Mouse (Mus musculus) splenic B cell, adult 2 months (primary cell): ENCODE results near the gene Gucy1a1.

Source experiments
- DNase-seq: peaks from one replicate; pipeline ENCODE4 v3.0.0-alpha.2; 2011; ENCODE audit warnings: low read depth, low spot score
- H3K27me3 ChIP-seq: 2 replicates; pipeline ENCODE4 v1.6.1; 2012; ENCODE audit warnings: mild to moderate bottlenecking, low read length, moderate library complexity, mixed read lengths; ENCODE audit not compliant: control insufficient read depth, poor library complexity, insufficient read depth, severe bottlenecking
- H3K36me3 ChIP-seq: 2 replicates; pipeline ENCODE4 v1.6.1; 2012; ENCODE audit warnings: mild to moderate bottlenecking, low read length, moderate library complexity, mixed read lengths; ENCODE audit not compliant: control insufficient read depth, poor library complexity, insufficient read depth, severe bottlenecking

Gucy1a1 gene

GRCm38 (mm10) chr3:82124567-82124966 is 21.0 kb downstream of the Gucy1a1 start:
- H3K27me3 ChIP-seq, result no peaks in the 10 kb centered on the region
- DNase-seq, result no peak
- no peaks in the 10 kb centered on the region for H3K36me3 ChIP-seq

- no peak for DNase-seq
- Histone ChIP-seq H3K36me3 (no peaks in the 10 kb centered on the region), H3K27me3 (no peaks in the 10 kb centered on the region)
Measured at GRCm38 (mm10) chr3:82118916-82119315, 26.7 kb downstream of the Gucy1a1 start.

GRCm38 (mm10) chr3:82112439-82112838 is 33.1 kb downstream of the Gucy1a1 start:
- no peak for DNase-seq
- Histone ChIP-seq H3K36me3 (no peaks in the 10 kb centered on the region), H3K27me3 (no peaks in the 10 kb centered on the region)

- DNase-seq, result no peak
- H3K27me3 ChIP-seq, result no peaks in the 10 kb centered on the region
- no peaks in the 10 kb centered on the region for H3K36me3 ChIP-seq
Measured at GRCm38 (mm10) chr3:82111986-82112385, 33.6 kb downstream of the Gucy1a1 start.

- no peak for DNase-seq
- Histone ChIP-seq H3K36me3 (no peaks in the 10 kb centered on the region), H3K27me3 (no peaks in the 10 kb centered on the region)
Measured at GRCm38 (mm10) chr3:82108951-82109350, 36.6 kb downstream of the Gucy1a1 start.

- H3K36me3 ChIP-seq, result no peaks in the 10 kb centered on the region
- no peak for DNase-seq
- H3K27me3 ChIP-seq, result no peaks in the 10 kb centered on the region
Measured at GRCm38 (mm10) chr3:82104229-82104628, 41.4 kb downstream of the Gucy1a1 start.

GRCm38 (mm10) chr3:82099127-82099526 is 46.5 kb downstream of the Gucy1a1 start:
- Histone ChIP-seq H3K36me3 (no peaks in the 10 kb centered on the region), H3K27me3 (no peaks in the 10 kb centered on the region)
- DNase-seq, result no peak

GRCm38 (mm10) chr3:82096801-82097200 is 48.8 kb downstream of the Gucy1a1 start:
- no peaks in the 10 kb centered on the region for H3K27me3 ChIP-seq
- DNase-seq, result no peak
- no peaks in the 10 kb centered on the region for H3K36me3 ChIP-seq

GRCm38 (mm10) chr3:82074201-82074851 is 71.3 kb downstream of the Gucy1a1 start, which contains the start of gene Gucy1b1:
Gene Gucy1b1, minus strand, starts transcription at chr3:82074689.
- Histone ChIP-seq H3K27me3 (no peaks in the 10 kb centered on the region), H3K36me3 (no peaks in the 10 kb centered on the region)
- no peak for DNase-seq

- no peaks in the 10 kb centered on the region for H3K36me3 ChIP-seq
- no peaks in the 10 kb centered on the region for H3K27me3 ChIP-seq
- no peak for DNase-seq
Measured at GRCm38 (mm10) chr3:82073741-82074181, 71.8 kb downstream of the Gucy1a1 start.

- no peaks in the 10 kb centered on the region for H3K27me3 ChIP-seq
- no peaks in the 10 kb centered on the region for H3K36me3 ChIP-seq
- DNase-seq, result no peak
Measured at GRCm38 (mm10) chr3:82067830-82068229, 77.8 kb downstream of the Gucy1a1 start.

GRCm38 (mm10) chr3:82061402-82062180 is 84.0 kb downstream of the Gucy1a1 start:
- no peak for DNase-seq
- no peaks in the 10 kb centered on the region for H3K36me3 ChIP-seq
- H3K27me3 ChIP-seq, result no peaks in the 10 kb centered on the region

- H3K27me3 ChIP-seq, result no peaks in the 10 kb centered on the region
- no peak for DNase-seq
- no peaks in the 10 kb centered on the region for H3K36me3 ChIP-seq
Measured at GRCm38 (mm10) chr3:82057201-82057600, 88.4 kb downstream of the Gucy1a1 start.

GRCm38 (mm10) chr3:82054283-82054974 is 91.2 kb downstream of the Gucy1a1 start:
- Histone ChIP-seq H3K36me3 (no peaks in the 10 kb centered on the region), H3K27me3 (no peaks in the 10 kb centered on the region)
- DNase-seq, result no peak

GRCm38 (mm10) chr3:82052029-82052428 is 93.6 kb downstream of the Gucy1a1 start:
- Histone ChIP-seq H3K27me3 (no peaks in the 10 kb centered on the region), H3K36me3 (no peaks in the 10 kb centered on the region)
- DNase-seq, result no peak
